Mouse (Mus musculus): ENCODE results near the gene Lrrc46.

DNA sequence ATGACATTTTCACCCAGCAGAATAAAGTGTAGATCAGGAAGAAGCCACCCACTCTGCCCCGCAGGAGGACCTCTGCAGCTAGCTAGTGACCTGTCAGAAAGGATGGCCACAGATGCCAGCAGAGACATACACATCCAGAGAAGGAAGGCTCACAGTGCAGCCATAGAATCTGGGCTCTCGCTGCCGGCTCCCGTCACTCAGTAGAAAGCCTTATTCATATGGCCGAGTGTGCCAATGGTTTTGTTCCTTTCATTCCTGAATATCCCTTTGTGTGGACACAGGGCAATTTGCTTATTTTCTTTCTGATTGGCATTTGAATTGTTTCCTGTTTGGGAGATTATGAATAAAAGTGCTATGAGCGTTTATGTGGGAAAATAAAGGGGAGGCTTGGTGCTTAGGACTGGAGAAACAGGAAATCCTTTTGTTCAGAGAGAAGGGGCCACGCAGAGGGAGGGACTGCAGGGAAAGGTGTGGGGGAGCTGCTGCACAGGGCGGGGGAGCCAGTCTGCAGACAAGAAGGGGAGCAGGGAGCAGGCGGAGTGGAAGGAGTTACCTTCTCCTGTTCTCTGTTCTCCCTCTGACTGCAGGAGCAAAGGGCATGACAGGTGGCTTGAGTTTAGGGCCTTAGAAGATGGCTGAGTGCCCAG lies 22.2 kb upstream of the Lrrc46 start:
- TF ChIP-seq CTCF (IDR thresholded peaks at IDR 0.05; ENCODE audit: extremely low read depth, insufficient read length, insufficient replicate concordance, low read depth, low read length) = no peak
- no peak for TF ChIP-seq POLR2A (IDR thresholded peaks at IDR 0.05; ENCODE audit: low read depth, low read length)

Data from small intestine, adult 2 months (tissue).